Mouse (Mus musculus): ENCODE results near the gene Lrcol1. TPM values are rescaled to one million over a fixed set of nuclear protein-coding genes. Genes with fewer than 3 reads are reported as not detected.

The Lrcol1 gene
- not detected in 2 replicates for polyA plus RNA-seq (2012; rRNA removed)

GRCm38 (mm10) chr5:110344524-110344923 is at the start of gene Lrcol1:
Gene Lrcol1 (plus strand): TSS chr5:110344730.

GRCm38 (mm10) chr5:110342648-110343284 is 1.8 kb upstream of the Lrcol1 start, which contains the start of gene P2rx2:
Gene P2rx2 (minus strand): TSS chr5:110343212.

Other genes with a start within 250 kb of the Lrcol1 start
- 0.22 and 0.23 TPM in 2 replicates for gene Plcxd1, start 244.8 kb upstream of the Lrcol1 start, polyA plus RNA-seq (2012; rRNA removed)
- 122 and 143 TPM in 2 replicates for gene Gtpbp6, start 236.5 kb upstream of the Lrcol1 start, polyA plus RNA-seq (2012; rRNA removed)
- 0.14 and 0.15 TPM in 2 replicates for gene Zfp605, start 234.6 kb upstream of the Lrcol1 start, polyA plus RNA-seq (2012; rRNA removed)
- 67.2 and 69.3 TPM in 2 replicates for gene Chfr, start 208.9 kb upstream of the Lrcol1 start, polyA plus RNA-seq (2012; rRNA removed)
- gene Golga3, start 168.0 kb upstream of the Lrcol1 start, polyA plus RNA-seq (2012; rRNA removed): 12.3 and 13.0 TPM in 2 replicates
- gene Ankle2, start 113.7 kb upstream of the Lrcol1 start, polyA plus RNA-seq (2012; rRNA removed): 6.9 and 7.4 TPM in 2 replicates
- gene Pgam5, start 74.8 kb upstream of the Lrcol1 start, polyA plus RNA-seq (2012; rRNA removed): 16.5 and 18.2 TPM in 2 replicates
- gene Pxmp2, start 58.5 kb upstream of the Lrcol1 start, polyA plus RNA-seq (2012; rRNA removed): 5.4 and 6.0 TPM in 2 replicates
- 3.5 and 3.6 TPM in 2 replicates for gene Pole, start 58.4 kb upstream of the Lrcol1 start, polyA plus RNA-seq (2012; rRNA removed)
- gene P2rx2, start 1.5 kb upstream of the Lrcol1 start, polyA plus RNA-seq (2012; rRNA removed): 6.5 and 7.8 TPM in 2 replicates
- 119 and 136 TPM in 2 replicates for gene Fbrsl1, start 103.8 kb downstream of the Lrcol1 start, polyA plus RNA-seq (2012; rRNA removed)
- 0.35 TPM in 2 replicates for gene Galnt9, start 199.6 kb downstream of the Lrcol1 start, polyA plus RNA-seq (2012; rRNA removed)